Mouse (Mus musculus) liver, embryonic 11.5 days (tissue): ENCODE measurements around the gene Ror2. TPM values are rescaled to one million over a fixed set of nuclear protein-coding genes. Genes with fewer than 3 reads are reported as not detected.

ENCODE experiments used
- polyA plus RNA-seq: library from polyadenylated mRNA; unstranded; fragments of >200 nt; fragmentation: Nextera tagmentation; extraction: Ambion mirVana; gene quantifications from 2 replicates; pipeline ENCODE4 v1.2.1, GENCODE M21; 2014

Ror2 gene
- polyA plus RNA-seq, 1 experiment from 2014 or later = 4.3 TPM

Other genes starting within 250 kb of the Ror2 start
- gene Sptlc1, start 91.3 kb upstream of the Ror2 start, polyA plus RNA-seq = 27.5 and 28.0 TPM in 2 replicates
- gene Msx2, start 186.9 kb upstream of the Ror2 start, polyA plus RNA-seq = 2.4 and 3.1 TPM in 2 replicates